Mouse (Mus musculus): Measurements from ENCODE around the gene Pth1r. TPM values are rescaled to one million over a fixed set of nuclear protein-coding genes. Genes with fewer than 3 reads are reported as not detected.

The Pth1r gene
- polyA plus RNA-seq (2017; shearing (Covaris generic)), result under 1 TPM; 0.07 to 0.29 TPM

DNA sequence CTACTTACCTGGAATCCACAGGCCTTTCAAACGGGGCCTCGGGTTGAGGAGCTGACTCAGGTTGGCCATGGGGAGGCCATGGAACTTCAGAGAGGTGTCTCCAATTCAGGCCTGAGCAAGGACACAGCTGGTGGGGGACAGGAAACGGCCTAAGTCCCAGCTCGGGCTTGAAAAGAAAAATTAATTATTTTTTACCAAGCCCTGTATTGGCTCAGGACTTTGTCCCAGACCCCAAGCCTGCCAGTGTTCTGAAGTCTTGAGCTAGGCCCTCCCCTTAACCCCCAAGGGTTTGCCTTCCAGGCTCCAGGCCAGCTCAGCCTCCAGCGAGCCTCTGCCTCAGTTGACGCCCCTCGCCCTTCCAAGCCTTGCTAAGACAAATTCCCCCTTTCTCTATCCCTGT lies at the start of gene Pth1r:
TSS of gene Pth1r (minus strand) at position 185 of the 400 bp plus-strand sequence.

GRCm38 (mm10) chr9:110741711-110742294 lies 5.1 kb downstream of the Pth1r start, which contains the start of gene Myl3:
TSS of gene Myl3 (plus strand) at chr9:110741861.

Other genes starting within 250 kb of the Pth1r start
- 10 to 100 TPM; 34.8 to 42.0 TPM for gene Setd2, start 214.5 kb downstream of the Pth1r start, polyA plus RNA-seq (2017; shearing (Covaris generic))
- 1 to 10 TPM; 3.2 to 6.3 TPM for gene Nradd, start 122.7 kb downstream of the Pth1r start, polyA plus RNA-seq (2017; shearing (Covaris generic))
- gene Nbeal2, start 93.0 kb downstream of the Pth1r start, polyA plus RNA-seq (2017; shearing (Covaris generic)), result 10 to 100 TPM; 56.2 to 73.8 TPM
- gene Ccdc12, start 90.6 kb downstream of the Pth1r start, polyA plus RNA-seq (2017; shearing (Covaris generic)), result 100 to 1,000 TPM; 254 to 258 TPM
- gene Myl3, start 5.3 kb downstream of the Pth1r start, polyA plus RNA-seq (2017; shearing (Covaris generic)), result not detected
- gene Prss42, start 51.0 kb upstream of the Pth1r start, polyA plus RNA-seq (2017; shearing (Covaris generic)), result not detected
- gene Prss44, start 66.8 kb upstream of the Pth1r start, polyA plus RNA-seq (2017; shearing (Covaris generic)), result 1 to 10 TPM in 1 of 2 experiments, under 1 TPM in 1; 0.34 to 2.1 TPM
- 1 to 10 TPM in 1 of 2 experiments, under 1 TPM in 1; 0.18 to 1.1 TPM for gene Prss43, start 79.5 kb upstream of the Pth1r start, polyA plus RNA-seq (2017; shearing (Covaris generic))
- under 1 TPM in 1 of 2 experiments, not detected in 1; 0.86 TPM for gene Prss45, start 87.4 kb upstream of the Pth1r start, polyA plus RNA-seq (2017; shearing (Covaris generic))
- gene Prss46, start 97.4 kb upstream of the Pth1r start, polyA plus RNA-seq (2017; shearing (Covaris generic)), result not detected
- gene Prss50, start 110.8 kb upstream of the Pth1r start, polyA plus RNA-seq (2017; shearing (Covaris generic)), result 1 to 10 TPM in 1 of 2 experiments, not detected in 1; 4.2 TPM
- 10 to 100 TPM; 26.1 to 71.3 TPM for gene Als2cl, start 132.7 kb upstream of the Pth1r start, polyA plus RNA-seq (2017; shearing (Covaris generic))
- gene Tmie, start 133.0 kb upstream of the Pth1r start, polyA plus RNA-seq (2017; shearing (Covaris generic)), result 10 to 100 TPM in 1 of 2 experiments, 1 to 10 TPM in 1; 6.9 to 19.3 TPM
- under 1 TPM in 1 of 2 experiments, not detected in 1; 0.81 TPM for gene Fam240a, start 169.7 kb upstream of the Pth1r start, polyA plus RNA-seq (2017; shearing (Covaris generic))
- 1 to 10 TPM in 1 of 2 experiments, under 1 TPM in 1; 0.45 to 4.4 TPM for gene Tdgf1, start 199.0 kb upstream of the Pth1r start, polyA plus RNA-seq (2017; shearing (Covaris generic))
- under 1 TPM; 0.17 to 0.19 TPM for gene Lrrc2, start 204.4 kb upstream of the Pth1r start, polyA plus RNA-seq (2017; shearing (Covaris generic))
- not detected for gene Rtp3, start 243.4 kb upstream of the Pth1r start, polyA plus RNA-seq (2017; shearing (Covaris generic))